Mouse (Mus musculus): ENCODE results near the gene Col6a3. TPM values are rescaled to one million over a fixed set of nuclear protein-coding genes. Genes with fewer than 3 reads are reported as not detected.

Gene Col6a3
- polyA plus RNA-seq, 1 experiment from 2014 or later: 4.7 TPM

DNA sequence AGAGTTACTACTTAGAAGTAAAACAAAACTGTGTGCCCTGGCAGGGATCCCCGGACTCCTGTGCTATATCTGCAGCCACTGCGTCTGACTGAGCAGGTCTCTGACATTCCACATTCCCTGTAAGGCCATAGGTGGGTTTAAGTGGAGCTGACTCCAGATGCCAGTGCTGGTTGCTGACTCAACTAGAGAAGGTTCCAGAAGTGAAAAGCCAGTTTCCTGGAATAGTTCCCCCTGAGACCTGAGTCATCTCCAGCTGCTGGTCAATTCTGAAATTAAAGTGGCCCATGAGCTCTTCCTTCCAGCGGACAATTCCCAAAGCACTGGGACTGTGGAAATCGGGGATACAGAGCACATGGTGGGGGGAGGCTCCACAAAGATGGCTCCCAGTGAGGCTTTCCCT is 5.1 kb downstream of the Col6a3 start:
- no peak overlapping the region for H3K27ac ChIP-seq
- no peak overlapping the region for H3K4me3 ChIP-seq (replicated peaks)
- H3K9ac ChIP-seq (replicated peaks): no peak overlapping the region
- no peaks in the 10 kb centered on the region for H3K27me3 ChIP-seq
- ATAC-seq: no peak
- no peak overlapping the region for H3K4me2 ChIP-seq (replicated peaks)
- H3K9me3 ChIP-seq: no peaks in the 10 kb centered on the region
- no peaks in the 10 kb centered on the region for H3K4me1 ChIP-seq (replicated peaks)
- no peaks in the 10 kb centered on the region for H3K36me3 ChIP-seq
- 90% methylated on average over 4 of the region's 4 CpGs for WGBS

DNA sequence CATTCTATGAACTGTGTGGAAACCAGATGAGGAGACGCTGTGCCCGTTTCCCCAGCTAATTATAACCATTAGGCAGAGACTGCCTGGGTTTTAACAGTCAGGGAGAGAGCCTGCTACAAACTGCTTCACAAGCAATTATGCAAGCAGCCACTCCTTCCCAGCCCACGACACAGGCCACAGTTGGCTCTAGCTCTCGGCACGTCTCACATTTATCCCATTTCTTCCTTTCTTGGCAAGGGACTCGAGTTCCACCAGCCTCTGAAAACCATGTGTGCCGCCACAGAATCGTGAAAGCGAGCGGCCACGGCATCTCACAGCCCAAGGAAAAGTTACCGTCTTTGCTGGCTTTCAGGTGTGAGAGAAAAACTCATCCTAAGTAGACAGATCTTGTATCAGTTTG is 5.5 kb downstream of the Col6a3 start:
- no peak for ATAC-seq
- H3K4me2 ChIP-seq (replicated peaks): no peak overlapping the region
- no peaks in the 10 kb centered on the region for H3K9me3 ChIP-seq

GRCm38 (mm10) chr1:90836178-90836740 is 7.5 kb downstream of the Col6a3 start:
- no peaks in the 10 kb centered on the region for H3K27me3 ChIP-seq
- WGBS: 67% methylated on average over 5 of the region's 5 CpGs
- no peaks in the 10 kb centered on the region for H3K4me1 ChIP-seq (replicated peaks)

More for the DNA sequence above, 5.5 kb downstream of the Col6a3 start:
- 81% methylated on average over 12 of the region's 12 CpGs for WGBS
- Histone ChIP-seq H3K4me1 (replicated peaks) (no peaks in the 10 kb centered on the region), H3K36me3 (no peaks in the 10 kb centered on the region), H3K4me3 (replicated peaks) (no peak overlapping the region), H3K9ac (replicated peaks) (no peak overlapping the region), H3K27me3 (no peaks in the 10 kb centered on the region), H3K27ac (no peak overlapping the region)

GRCm38 (mm10) chr1:90834701-90835100 is 9.1 kb downstream of the Col6a3 start:
- H3K9ac ChIP-seq (replicated peaks): no peak overlapping the region
- H3K9me3 ChIP-seq: no peaks in the 10 kb centered on the region
- H3K4me1 ChIP-seq (replicated peaks): no peaks in the 10 kb centered on the region
- no peak overlapping the region for H3K27ac ChIP-seq
- whole genome bisulfite sequencing: 68% methylated on average over 6 of the region's 6 CpGs
- H3K4me3 ChIP-seq (replicated peaks): no peak overlapping the region
- H3K27me3 ChIP-seq: no peaks in the 10 kb centered on the region
- no peaks in the 10 kb centered on the region for H3K36me3 ChIP-seq
- no peak overlapping the region for H3K4me2 ChIP-seq (replicated peaks)
- ATAC-seq: no peak

More at GRCm38 (mm10) chr1:90836178-90836740, 7.5 kb downstream of the Col6a3 start:
- no peak overlapping the region for H3K4me2 ChIP-seq (replicated peaks)
- no peak overlapping the region for H3K4me3 ChIP-seq (replicated peaks)
- ATAC-seq: no peak
- H3K27ac ChIP-seq: no peak overlapping the region
- H3K9me3 ChIP-seq: no peaks in the 10 kb centered on the region
- H3K36me3 ChIP-seq: no peaks in the 10 kb centered on the region
- H3K9ac ChIP-seq (replicated peaks): no peak overlapping the region

GRCm38 (mm10) chr1:90830006-90830405 is 13.8 kb downstream of the Col6a3 start:
- H3K4me1 ChIP-seq (replicated peaks): no peaks in the 10 kb centered on the region
- ATAC-seq: no peak
- 56% methylated on average over 6 of the region's 6 CpGs for WGBS
- no peaks in the 10 kb centered on the region for H3K9me3 ChIP-seq
- H3K27me3 ChIP-seq: no peaks in the 10 kb centered on the region
- H3K36me3 ChIP-seq: no peaks in the 10 kb centered on the region
- H3K27ac ChIP-seq: no peak overlapping the region
- no peak overlapping the region for H3K4me2 ChIP-seq (replicated peaks)
- no peak overlapping the region for H3K9ac ChIP-seq (replicated peaks)
- H3K4me3 ChIP-seq (replicated peaks): no peak overlapping the region

DNA sequence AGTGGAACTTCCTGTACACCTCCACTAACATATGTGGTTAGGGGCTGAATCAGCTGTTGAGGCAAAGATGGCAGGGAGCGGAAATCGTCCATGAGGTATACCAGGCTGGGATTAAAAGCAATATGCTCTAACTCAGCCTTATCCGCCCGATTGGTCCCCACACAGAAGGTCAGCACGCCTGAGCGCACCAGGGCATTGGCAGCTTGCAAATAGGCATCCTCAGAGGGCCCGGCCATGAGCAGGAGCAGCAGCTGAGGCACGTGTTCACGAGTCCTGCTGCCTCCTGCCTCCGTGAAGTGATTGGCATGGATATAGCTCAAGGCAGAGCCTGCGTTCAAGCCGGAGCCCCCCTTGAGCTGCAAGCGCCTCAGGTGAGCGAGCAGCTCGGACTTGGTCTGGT is 30.5 kb downstream of the Col6a3 start:
- WGBS: 58% methylated on average over 15 of the region's 15 CpGs
- H3K9me3 ChIP-seq: no peaks in the 10 kb centered on the region
- H3K36me3 ChIP-seq: no peaks in the 10 kb centered on the region
- H3K4me2 ChIP-seq (replicated peaks): no peak overlapping the region
- no peaks in the 10 kb centered on the region; the same call in 1 of the 2 replicates for H3K4me1 ChIP-seq (replicated peaks)
- H3K27me3 ChIP-seq: no peaks in the 10 kb centered on the region
- no peak for ATAC-seq
- no peak overlapping the region for H3K9ac ChIP-seq (replicated peaks)
- no peak overlapping the region for H3K4me3 ChIP-seq (replicated peaks)
- H3K27ac ChIP-seq: no peak overlapping the region

- no peak for ATAC-seq
- no peak overlapping the region for H3K27ac ChIP-seq
- H3K36me3 ChIP-seq: no peaks in the 10 kb centered on the region
- no peak overlapping the region for H3K4me3 ChIP-seq (replicated peaks)
- H3K9me3 ChIP-seq: no peaks in the 10 kb centered on the region
- no peak overlapping the region for H3K4me2 ChIP-seq (replicated peaks)
- no peak overlapping the region for H3K9ac ChIP-seq (replicated peaks)
- no peaks in the 10 kb centered on the region; the same call in 1 of the 2 replicates for H3K4me1 ChIP-seq (replicated peaks)
- 79% methylated on average over 9 of the region's 9 CpGs for WGBS
- H3K27me3 ChIP-seq: no peaks in the 10 kb centered on the region
Observed at GRCm38 (mm10) chr1:90808930-90809329, 34.8 kb downstream of the Col6a3 start.

DNA sequence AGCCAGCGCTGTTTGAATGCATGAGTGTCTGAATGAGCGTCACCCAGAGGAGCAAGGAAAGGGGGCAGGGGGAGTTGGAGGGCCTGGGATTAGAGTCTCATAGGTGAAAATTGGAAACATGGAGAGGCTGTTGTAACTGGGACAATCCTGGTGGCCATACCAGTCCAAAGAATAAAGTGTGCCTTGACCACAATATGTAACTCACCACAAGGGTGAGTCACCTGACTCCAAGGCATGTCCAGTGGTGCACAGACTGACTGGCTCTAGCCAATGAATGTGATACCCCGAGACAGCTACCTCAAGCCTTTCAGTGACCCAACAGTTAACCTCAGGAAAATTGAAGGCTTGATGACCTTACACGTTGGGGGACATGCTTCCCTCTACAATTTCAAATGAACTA is 40.7 kb downstream of the Col6a3 start:
- H3K27me3 ChIP-seq: no peaks in the 10 kb centered on the region
- H3K36me3 ChIP-seq: no peaks in the 10 kb centered on the region
- H3K9me3 ChIP-seq: no peaks in the 10 kb centered on the region
- 85% methylated on average over 4 of the region's 4 CpGs for WGBS
- no peak overlapping the region for H3K4me2 ChIP-seq (replicated peaks)
- no peak overlapping the region for H3K27ac ChIP-seq
- H3K9ac ChIP-seq (replicated peaks): no peak overlapping the region
- no peaks in the 10 kb centered on the region for H3K4me1 ChIP-seq (replicated peaks)
- no peak overlapping the region for H3K4me3 ChIP-seq (replicated peaks)
- no peak for ATAC-seq

DNA sequence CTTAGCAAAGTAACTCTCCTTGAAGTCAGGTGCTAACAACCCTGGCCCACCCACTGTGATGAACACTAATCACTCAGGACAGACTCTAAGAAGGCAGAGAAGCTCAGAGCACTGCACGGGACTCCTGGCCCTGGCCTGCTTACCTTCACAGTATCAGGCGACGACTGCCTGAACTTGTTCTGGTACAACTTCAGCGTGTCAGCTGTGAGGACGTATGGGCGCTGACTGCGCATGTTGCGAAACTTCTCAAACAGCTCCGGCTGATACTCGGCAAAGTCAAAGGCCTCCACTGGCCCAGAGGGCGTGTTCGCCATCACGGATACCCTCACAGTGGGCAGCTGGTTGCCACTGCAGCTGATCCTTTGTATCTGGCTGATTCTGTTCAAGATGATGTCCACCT is 42.7 kb downstream of the Col6a3 start:
- Histone ChIP-seq H3K9ac (replicated peaks) (no peak overlapping the region), H3K4me1 (replicated peaks) (no peaks in the 10 kb centered on the region), H3K9me3 (no peaks in the 10 kb centered on the region), H3K36me3 (no peaks in the 10 kb centered on the region), H3K4me3 (replicated peaks) (no peak overlapping the region), H3K27ac (no peak overlapping the region), H3K4me2 (replicated peaks) (no peak overlapping the region), H3K27me3 (no peaks in the 10 kb centered on the region)
- ATAC-seq: no peak
- WGBS: 90% methylated on average over 13 of the region's 13 CpGs

DNA sequence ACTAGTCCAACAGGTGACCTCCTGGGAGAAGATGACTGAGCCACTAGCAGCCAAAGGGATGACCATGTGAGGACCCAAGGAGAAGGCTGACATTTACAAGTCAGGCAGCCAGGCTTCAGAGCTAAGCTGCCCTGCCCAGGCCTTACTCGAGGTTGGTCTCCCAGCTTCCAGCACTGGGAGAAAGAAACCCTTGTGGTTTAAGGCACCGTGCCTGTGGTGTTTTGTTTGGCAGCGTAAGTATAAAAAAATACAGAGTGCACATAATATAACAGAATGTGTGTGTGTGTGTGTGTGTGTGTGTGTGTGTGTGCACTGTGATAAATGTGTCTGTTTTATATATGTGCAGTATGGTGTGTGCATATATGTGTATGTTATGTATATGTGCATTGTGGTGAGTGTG is 43.3 kb downstream of the Col6a3 start:
- no peak for ATAC-seq
- no peak overlapping the region for H3K4me3 ChIP-seq (replicated peaks)
- H3K9ac ChIP-seq (replicated peaks): no peak overlapping the region
- no peak overlapping the region for H3K4me2 ChIP-seq (replicated peaks)
- no peaks in the 10 kb centered on the region for H3K4me1 ChIP-seq (replicated peaks)
- H3K36me3 ChIP-seq: no peaks in the 10 kb centered on the region
- H3K27me3 ChIP-seq: no peaks in the 10 kb centered on the region
- no peak overlapping the region for H3K27ac ChIP-seq
- H3K9me3 ChIP-seq: no peaks in the 10 kb centered on the region
- 96% methylated on average over 3 of the region's 3 CpGs for WGBS

GRCm38 (mm10) chr1:90797276-90797891 is 46.4 kb downstream of the Col6a3 start:
- no peak overlapping the region for H3K4me2 ChIP-seq (replicated peaks)
- H3K27me3 ChIP-seq: no peaks in the 10 kb centered on the region
- H3K27ac ChIP-seq: no peak overlapping the region
- no peak overlapping the region for H3K9ac ChIP-seq (replicated peaks)
- no peaks in the 10 kb centered on the region for H3K9me3 ChIP-seq
- ATAC-seq: no peak
- H3K36me3 ChIP-seq: no peaks in the 10 kb centered on the region
- H3K4me1 ChIP-seq (replicated peaks): no peaks in the 10 kb centered on the region
- 81% methylated on average over 6 of the region's 6 CpGs for WGBS
- no peak overlapping the region for H3K4me3 ChIP-seq (replicated peaks)

DNA sequence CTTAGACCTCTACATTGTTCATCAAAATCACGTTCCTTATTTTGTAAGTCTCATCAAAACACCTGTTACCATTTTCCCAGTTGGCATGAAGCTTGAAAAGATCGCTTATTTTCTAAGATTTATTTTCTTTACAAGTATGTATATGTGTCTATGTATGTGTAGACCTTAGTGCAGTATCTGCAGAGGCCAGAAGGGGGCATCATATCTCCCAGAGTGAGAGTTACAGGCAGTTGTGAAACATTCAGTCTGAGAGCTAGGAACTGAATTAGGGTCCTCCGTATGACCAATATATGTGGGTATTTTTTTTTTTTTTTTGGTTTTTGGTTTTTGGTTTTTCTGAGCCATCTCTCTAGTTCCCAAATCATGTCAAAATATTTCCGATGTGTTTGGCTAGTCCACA is 50.4 kb downstream of the Col6a3 start:
- Histone ChIP-seq H3K27ac (no peak overlapping the region), H3K4me2 (replicated peaks) (no peak overlapping the region), H3K27me3 (no peaks in the 10 kb centered on the region), H3K36me3 (no peaks in the 10 kb centered on the region), H3K4me1 (replicated peaks) (no peaks in the 10 kb centered on the region), H3K9me3 (no peaks in the 10 kb centered on the region), H3K4me3 (replicated peaks) (no peak overlapping the region), H3K9ac (replicated peaks) (no peak overlapping the region)
- ATAC-seq: no peak
- 94% methylated on average over 4 of the region's 4 CpGs for WGBS

DNA sequence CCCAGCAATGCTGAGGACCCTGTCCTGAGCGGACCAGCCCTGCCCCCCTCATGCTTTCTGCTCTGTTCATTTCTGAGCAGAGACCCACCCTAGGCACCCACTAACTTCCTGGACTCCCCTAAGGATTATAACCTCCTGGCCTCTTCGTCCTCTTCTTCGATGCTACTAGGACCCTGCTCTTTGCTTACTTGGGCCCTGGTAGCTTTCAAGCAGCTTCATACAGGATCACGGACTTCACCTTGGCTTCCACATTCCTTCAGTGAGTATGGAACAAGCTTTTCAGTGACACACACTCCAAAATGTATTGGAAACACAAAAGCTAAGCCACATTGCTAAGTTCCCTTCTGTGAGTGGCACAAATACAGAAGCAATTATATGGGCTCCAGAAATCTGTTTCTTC is 52.8 kb downstream of the Col6a3 start:
- no peak overlapping the region for H3K4me3 ChIP-seq (replicated peaks)
- no peaks in the 10 kb centered on the region for H3K4me1 ChIP-seq (replicated peaks)
- WGBS: 95% methylated on average over 4 of the region's 4 CpGs
- H3K9ac ChIP-seq (replicated peaks): no peak overlapping the region
- H3K9me3 ChIP-seq: no peaks in the 10 kb centered on the region
- H3K36me3 ChIP-seq: no peaks in the 10 kb centered on the region
- no peaks in the 10 kb centered on the region for H3K27me3 ChIP-seq
- no peak for ATAC-seq
- H3K27ac ChIP-seq: no peak overlapping the region
- H3K4me2 ChIP-seq (replicated peaks): no peak overlapping the region

All from midbrain, embryonic 13.5 days (tissue).